Mouse (Mus musculus) CH12.LX (cell line): ENCODE measurements around the gene Metap1. TPM values are rescaled to one million over a fixed set of nuclear protein-coding genes. Genes with fewer than 3 reads are reported as not detected.
A peak's percentile ranks its signal among the peaks of the same experiment; 100 is the strongest.

Source experiments
- DNase-seq: peaks from one replicate; pipeline ENCODE4 v3.0.0-alpha.2; 2013; ENCODE audit errors: extremely low read depth
- H3K27ac ChIP-seq: 2 replicates; pipeline ENCODE4 v1.5.1; 2012; ENCODE audit warnings: low read depth, mild to moderate bottlenecking, control low read depth, moderate library complexity; ENCODE audit not compliant: insufficient read depth
- H3K27me3 ChIP-seq: replicated peaks from 2 replicates; pipeline ENCODE3; 2012; ENCODE audit warnings: inconsistent platforms
- H3K36me3 ChIP-seq, 2 experiments: replicated peaks in 1 of 2; 2 replicates each; pipeline versions ENCODE3 to v1.6.1; 2012; ENCODE audit warnings: inconsistent platforms in 1 of 2, low read length in 1 of 2, mild to moderate bottlenecking in 1 of 2, mixed read lengths in 1 of 2, moderate library complexity in 1 of 2; ENCODE audit not compliant: control insufficient read depth in 1 of 2, insufficient read depth in 1 of 2
- H3K4me1 ChIP-seq, 2 experiments: 2 replicates each; pipeline ENCODE4 v1.6.1; 2012; ENCODE audit warnings: inconsistent platforms in 1 of 2, moderate library complexity in 1 of 2; ENCODE audit not compliant: insufficient read depth in 2 of 2, control insufficient read depth in 1 of 2
- H3K4me2 ChIP-seq: 2 replicates; pipeline ENCODE4 v1.6.1; 2012; ENCODE audit warnings: low read depth, mild to moderate bottlenecking, control low read depth; ENCODE audit not compliant: poor library complexity, insufficient read depth, severe bottlenecking
- H3K4me3 ChIP-seq, 3 experiments: fragments of 150-350 bp in 1 of 3; sonication (generic) in 1 of 3; replicated peaks in 1 of 3; 2 replicates each; pipeline versions ENCODE3 to v1.5.1; 2011 to 2012; ENCODE audit warnings: low read depth in 2 of 3, low read length in 2 of 3, mild to moderate bottlenecking in 2 of 3, moderate library complexity in 2 of 3, control low read depth in 1 of 3, improper control_type of control experiment in 1 of 3, inconsistent platforms in 1 of 3, mixed read lengths in 1 of 3; ENCODE audit not compliant: poor library complexity in 1 of 3
- H3K79me2 ChIP-seq: replicated peaks from 2 replicates; pipeline ENCODE4 v1.6.1; 2012; ENCODE audit warnings: mild to moderate bottlenecking, moderate library complexity; ENCODE audit not compliant: control insufficient read depth, poor library complexity, insufficient read depth, severe bottlenecking; ENCODE audit errors: extremely low read depth
- H3K9ac ChIP-seq: 2 replicates; pipeline ENCODE4 v1.6.1; 2012; ENCODE audit warnings: low read depth, mild to moderate bottlenecking, control low read depth, moderate library complexity; ENCODE audit not compliant: insufficient read depth
- H3K9me3 ChIP-seq: replicated peaks from 2 replicates; pipeline ENCODE3; 2012; ENCODE audit warnings: low read length, inconsistent platforms, mixed read lengths
- CHD1 ChIP-seq: IDR thresholded peaks from 2 replicates; pipeline ENCODE4 v1.6.1; 2012; ENCODE audit warnings: low read depth, low read length, improper control_type of control experiment, inconsistent platforms
- CHD2 ChIP-seq: IDR thresholded peaks from 2 replicates; pipeline ENCODE4 v1.6.1; 2011; ENCODE audit warnings: low read length, improper control_type of control experiment
- NELFE ChIP-seq: IDR thresholded peaks from 2 replicates; pipeline ENCODE4 v1.6.1; 2011; ENCODE audit warnings: low read depth, low read length, improper control_type of control experiment
- PAX5 ChIP-seq: IDR thresholded peaks from 2 replicates; pipeline ENCODE4 v1.6.1; 2012; ENCODE audit warnings: low read length, inconsistent platforms, mixed read lengths
- POLR2A ChIP-seq: IDR thresholded peaks from 2 replicates; pipeline ENCODE4 v1.6.1; 2011; ENCODE audit warnings: low read depth, mild to moderate bottlenecking, improper control_type of control experiment, low read length
- RAD21 ChIP-seq: IDR thresholded peaks from 2 replicates; pipeline ENCODE4 v1.6.1; 2011; ENCODE audit warnings: low read depth, mild to moderate bottlenecking, low read length, improper control_type of control experiment, moderate library complexity
- RCOR1 ChIP-seq: conservative IDR thresholded peaks from 2 replicates; pipeline ENCODE4 v1.6.1; 2012; ENCODE audit warnings: low read depth, mild to moderate bottlenecking, inconsistent platforms, low read length, improper control_type of control experiment
- SIN3A ChIP-seq: IDR thresholded peaks from 2 replicates; pipeline ENCODE4 v1.6.1; 2012; ENCODE audit warnings: low read length, improper control_type of control experiment, inconsistent platforms
- SMC3 ChIP-seq: IDR thresholded peaks from 2 replicates; pipeline ENCODE4 v1.6.1; 2011; ENCODE audit warnings: low read depth, low read length, improper control_type of control experiment
- TBP ChIP-seq: conservative IDR thresholded peaks from 2 replicates; pipeline ENCODE4 v1.6.1; 2011; ENCODE audit warnings: low read depth, low read length, improper control_type of control experiment
- USF1 ChIP-seq: IDR thresholded peaks from 2 replicates; pipeline ENCODE4 v1.6.1; 2014; ENCODE audit warnings: low read depth, mild to moderate bottlenecking, inconsistent platforms, low read length, improper control_type of control experiment
- ZNF384 ChIP-seq: IDR thresholded peaks from 2 replicates; pipeline ENCODE4 v1.6.1; 2012; ENCODE audit warnings: low read depth, low read length, improper control_type of control experiment, inconsistent platforms
- dilution Hi-C: fragments of 300-500 bp; cut with MboI; formaldehyde crosslinking; loops from 2 replicates; pipeline ENCODE4 v1.14.3; 2020; ENCODE audit warnings: low sequenced_read_pairs; ENCODE audit not compliant: extremely low pct_unique_long_range_greater_than_20kb, extremely low pct_ligation_motif_present
- in situ Hi-C: fragments of 300-500 bp; cut with MboI; formaldehyde crosslinking; loops from 3 replicates; pipeline ENCODE4 v1.14.3; 2019; ENCODE audit warnings: low sequenced_read_pairs, low pct_ligation_motif_present, low pct_unique_long_range_greater_than_20kb, mixed read lengths
- polyA plus RNA-seq: library from polyadenylated mRNA; unstranded; fragments of >175 nt; gene quantifications from 2 replicates; pipeline ENCODE4 v1.2.1, GENCODE M21; 2012; ENCODE audit warnings: low read depth; ENCODE audit not compliant: insufficient read length
- total RNA-seq, 2 experiments: library from RNA; depleted of rRNA; stranded (reverse); fragments of 300-350 nt in 1 of 2; fragments of >200 nt in 1 of 2; gene quantifications; 2 replicates each; pipeline ENCODE4 v1.2.3; 2012 to 2014

The Metap1 gene
- total and polyA plus RNA-seq, 3 experiments = 77.9 to 163 (median 143) TPM

GRCm38 (mm10) chr3:138495166-138496145 lies 6.1 kb upstream of the Metap1 start:
- Histone ChIP-seq H3K79me2 (no peaks in the 10 kb centered on the region), H3K9me3 (peaks cover 8% of the 10 kb centered on the region), H3K27me3 (peaks cover 2% of the 10 kb centered on the region), H3K4me2 (no peak overlapping the region), H3K9ac (no peak overlapping the region), H3K4me3 (no peak overlapping the region), H3K36me3 (no peaks in the 10 kb centered on the region), H3K27ac (no peak overlapping the region), H3K4me1 (peaks cover 5 to 8% of the 10 kb centered on the region in 2 experiments; a peak in 2 of 4 replicates)
- no peak for DNase-seq
- TF ChIP-seq POLR2A (no peak), USF1 (no peak), TBP (no peak), CHD2 (no peak), CHD1 (no peak), SMC3 (no peak), NELFE (no peak)
- in situ Hi-C loops (no loop called here), dilution Hi-C loops (no loop called here)

- H3K36me3 ChIP-seq = no peaks in the 10 kb centered on the region
- H3K4me1 ChIP-seq = peaks cover 5 to 11% of the 10 kb centered on the region in 2 experiments; a peak in 2 of 4 replicates
- no peak for TF ChIP-seq USF1
- TF ChIP-seq POLR2A = no peak
- TF ChIP-seq RCOR1 = no peak
- TF ChIP-seq ZNF384 = no peak
- no peak for TF ChIP-seq SIN3A
- TF ChIP-seq CHD1 = no peak
- TF ChIP-seq PAX5 = no peak
- dilution Hi-C loops (no loop called here), in situ Hi-C loops (no loop called here)
- no peak overlapping the region for H3K9ac ChIP-seq
- no peak overlapping the region for H3K4me3 ChIP-seq
- H3K4me2 ChIP-seq = no peak overlapping the region
- H3K9me3 ChIP-seq = peaks cover 8% of the 10 kb centered on the region
- no peaks in the 10 kb centered on the region for H3K79me2 ChIP-seq
- no peak overlapping the region for H3K27ac ChIP-seq
- no peak for DNase-seq
- no peaks in the 10 kb centered on the region for H3K27me3 ChIP-seq
These were observed 5.2 kb upstream of the Metap1 start for GRCm38 (mm10) chr3:138494565-138494964.

DNA sequence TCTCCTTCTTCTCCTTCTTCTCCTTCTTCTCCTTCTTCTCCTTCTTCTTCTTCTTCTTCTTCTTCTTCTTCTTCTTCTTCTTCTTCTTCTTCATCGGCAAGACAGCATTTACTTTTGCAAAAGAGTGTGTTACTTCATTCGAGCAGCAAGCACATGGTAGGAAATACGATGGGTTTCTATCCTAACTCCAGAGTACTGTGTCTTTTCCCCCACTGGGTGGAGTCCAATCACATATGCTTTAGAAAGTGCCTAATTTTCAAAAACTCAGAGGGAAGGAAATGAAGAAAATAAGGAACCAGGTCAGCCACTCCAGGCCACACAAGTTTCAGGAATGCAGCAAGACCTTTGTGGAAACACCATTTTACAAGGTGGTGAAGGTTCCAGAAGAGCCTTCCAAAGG lies 4.4 kb upstream of the Metap1 start:
- H3K36me3 ChIP-seq = no peaks in the 10 kb centered on the region
- no peak overlapping the region for H3K27ac ChIP-seq
- in situ Hi-C loops = no loop called here
- no peak for DNase-seq
- no peak overlapping the region for H3K9ac ChIP-seq
- peaks cover 8% of the 10 kb centered on the region for H3K9me3 ChIP-seq
- H3K4me1 ChIP-seq = peaks cover 4 to 9% of the 10 kb centered on the region in 2 experiments; a peak in 2 of 4 replicates
- H3K27me3 ChIP-seq = no peaks in the 10 kb centered on the region
- dilution Hi-C loops = no loop called here
- H3K79me2 ChIP-seq = peaks cover 5% of the 10 kb centered on the region
- no peak overlapping the region for H3K4me2 ChIP-seq
- no peak overlapping the region for H3K4me3 ChIP-seq
- TF ChIP-seq RAD21 (peak; percentile 14), PAX5 (no peak)
